Mouse (Mus musculus) liver, embryonic 13.5 days (tissue): ENCODE measurements around the gene Cox7a1. TPM values are rescaled to one million over a fixed set of nuclear protein-coding genes. Genes with fewer than 3 reads are reported as not detected.

Experiments used
- ATAC-seq: fragments of 200-750 bp; cut with Nextera tagmentation; 2 replicates; pipeline ENCODE4 v1.8.0; 2017; ENCODE audit warnings: low read depth, mild to moderate bottlenecking, moderate number of reproducible peaks, moderate library complexity
- DNase-seq: peaks from one replicate; pipeline ENCODE4 v3.0.0; 2022
- H3K27ac ChIP-seq: fragments of 300-500 bp; sonication (generic); 2 replicates; pipeline ENCODE4 v1.5.1; 2015; ENCODE audit warnings: moderate library complexity, mild to moderate bottlenecking, inconsistent platforms
- H3K27me3 ChIP-seq: fragments of 300-500 bp; sonication (generic); 2 replicates; pipeline ENCODE4 v1.6.1; 2015; ENCODE audit warnings: mild to moderate bottlenecking, inconsistent platforms
- H3K36me3 ChIP-seq: fragments of 300-500 bp; sonication (generic); 2 replicates; pipeline ENCODE4 v1.6.1; 2015; ENCODE audit warnings: mild to moderate bottlenecking, inconsistent platforms
- H3K4me1 ChIP-seq: fragments of 300-500 bp; sonication (generic); replicated peaks from 2 replicates; pipeline ENCODE4 v1.6.1; 2015; ENCODE audit warnings: inconsistent platforms
- H3K4me2 ChIP-seq: fragments of 300-500 bp; sonication (generic); 2 replicates; pipeline ENCODE4 v1.6.1; 2015; ENCODE audit warnings: inconsistent platforms, mild to moderate bottlenecking, moderate library complexity
- H3K4me3 ChIP-seq: fragments of 300-500 bp; sonication (generic); replicated peaks from 2 replicates; pipeline ENCODE4 v1.5.1; 2015; ENCODE audit warnings: mild to moderate bottlenecking, inconsistent platforms
- H3K9ac ChIP-seq: fragments of 300-500 bp; sonication (generic); 2 replicates; pipeline ENCODE4 v1.6.1; 2015; ENCODE audit warnings: mild to moderate bottlenecking, inconsistent platforms
- H3K9me3 ChIP-seq: fragments of 300-500 bp; sonication (generic); replicated peaks from 2 replicates; pipeline ENCODE4 v1.6.1; 2016; ENCODE audit warnings: inconsistent platforms
- WGBS: fragments of 180-500 bp; shearing (Covaris S2); methylation state at CpG from one replicate; pipeline ENCODE4 v1.1.7; 2015; ENCODE audit not compliant: insufficient replicate concordance; 5-methylcytosine and 5-hydroxymethylcytosine counted together
- polyA plus RNA-seq: library from polyadenylated mRNA; unstranded; fragments of >200 nt; fragmentation: Nextera tagmentation; extraction: Ambion mirVana; gene quantifications from 2 replicates; pipeline ENCODE4 v1.2.1, GENCODE M21; 2015

The Cox7a1 gene
- polyA plus RNA-seq: 4.2 and 4.8 TPM in 2 replicates

DNA sequence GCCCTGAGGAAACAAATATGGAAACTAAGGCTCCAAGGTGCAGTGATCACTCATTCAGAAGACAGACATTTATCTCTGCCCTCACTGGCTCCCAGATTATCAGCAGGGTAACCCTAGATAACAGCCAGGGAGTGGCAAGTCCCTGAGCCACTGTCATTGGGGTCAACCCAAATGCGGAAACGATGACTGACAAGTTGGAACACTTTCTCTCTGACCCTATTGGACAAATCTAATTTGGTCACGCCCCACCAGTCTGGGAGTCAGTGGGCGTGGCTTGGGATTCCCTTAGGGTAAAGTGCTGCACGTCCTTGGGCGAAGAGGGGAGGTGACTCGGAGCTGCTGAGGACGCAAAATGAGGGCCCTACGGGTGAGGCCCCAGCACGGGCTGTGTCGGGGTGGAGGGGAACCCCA, at the start of gene Cox7a1:
TSS of gene Cox7a1 (plus strand) at position 266 of the 411 bp plus-strand sequence.
- Histone ChIP-seq H3K27ac (peak within 1 kb of the TSS; percentile 14), H3K36me3 (peaks cover 31% of the 10 kb centered on the region), H3K9ac (peak within 1 kb of the TSS; percentile 49), H3K27me3 (no peaks in the 10 kb centered on the region), H3K4me3 (peak within 1 kb of the TSS; percentile 38), H3K4me2 (peak within 1 kb of the TSS; percentile 66), H3K9me3 (no peaks in the 10 kb centered on the region), H3K4me1 (peaks cover 20% of the 10 kb centered on the region)
- DNase-seq (peak; percentile 88), ATAC-seq (peak; percentile 89)
- WGBS: under 1% methylated on average over 11 of the region's 11 CpGs

DNA sequence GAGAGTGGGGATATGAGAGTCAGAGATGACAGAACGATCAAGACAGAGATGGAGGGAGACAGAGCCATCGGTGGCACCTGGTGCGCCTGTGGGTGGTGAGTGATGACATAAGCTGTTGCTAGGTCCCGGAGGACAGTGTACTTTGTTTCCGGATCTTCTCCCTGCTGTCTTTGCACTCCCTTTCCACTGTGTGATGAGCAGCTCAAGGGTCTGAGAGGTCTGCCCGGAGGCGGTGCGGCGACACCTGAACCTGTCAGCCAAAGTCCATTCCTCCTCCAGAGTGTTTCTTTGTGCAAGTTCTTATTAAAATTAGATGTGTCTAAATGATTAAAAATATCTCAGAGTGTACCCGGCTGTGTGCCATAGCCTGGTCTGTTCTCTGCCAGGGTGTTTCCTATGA, 47.1 kb upstream of the Cox7a1 start:
- Histone ChIP-seq H3K27ac (no peak overlapping the region), H3K36me3 (peaks cover 24% of the 10 kb centered on the region), H3K4me3 (no peak overlapping the region), H3K9me3 (peaks cover 7% of the 10 kb centered on the region; the same call in 1 of the 2 replicates), H3K4me1 (no peaks in the 10 kb centered on the region), H3K4me2 (no peak overlapping the region), H3K9ac (no peak overlapping the region), H3K27me3 (no peaks in the 10 kb centered on the region)
- 85% methylated on average over 10 of the region's 10 CpGs for WGBS
- ATAC-seq: no peak
- no peak for DNase-seq

- no peaks in the 10 kb centered on the region for H3K4me1 ChIP-seq
- ATAC-seq (no peak), DNase-seq (no peak)
- 17% methylated on average over 8 of the region's 8 CpGs for WGBS
- H3K36me3 ChIP-seq: peaks cover 14% of the 10 kb centered on the region; the same call in 1 of the 2 replicates
- H3K9ac ChIP-seq: no peak overlapping the region
- no peaks in the 10 kb centered on the region for H3K9me3 ChIP-seq
- H3K27me3 ChIP-seq: no peaks in the 10 kb centered on the region
- peak overlapping the region; percentile 52 for H3K4me3 ChIP-seq
- H3K4me2 ChIP-seq: peak overlapping the region; percentile 63
- no peak overlapping the region for H3K27ac ChIP-seq
Observed at GRCm38 (mm10) chr7:30143170-30143554, 40.8 kb upstream of the Cox7a1 start.

GRCm38 (mm10) chr7:30143555-30144209, 40.3 kb upstream of the Cox7a1 start:
- Histone ChIP-seq H3K4me3 (peak overlapping the region; percentile 52), H3K4me1 (no peaks in the 10 kb centered on the region), H3K4me2 (peak overlapping the region; percentile 63), H3K36me3 (peaks cover 19% of the 10 kb centered on the region), H3K9ac (peak overlapping the region; percentile 55; the same call in 1 of the 2 replicates), H3K27me3 (no peaks in the 10 kb centered on the region), H3K27ac (no peak overlapping the region), H3K9me3 (no peaks in the 10 kb centered on the region)
- peak; percentile 70 for ATAC-seq
- DNase-seq: peak; percentile 31
- WGBS: 5% methylated on average over 35 of the region's 35 CpGs

- Histone ChIP-seq H3K9ac (no peak overlapping the region), H3K27me3 (no peaks in the 10 kb centered on the region), H3K4me2 (no peak overlapping the region), H3K36me3 (peaks cover 45% of the 10 kb centered on the region), H3K4me3 (no peak overlapping the region), H3K4me1 (no peaks in the 10 kb centered on the region), H3K27ac (no peak overlapping the region), H3K9me3 (peaks cover 20% of the 10 kb centered on the region)
- WGBS: 86% methylated on average over 5 of the region's 5 CpGs
- ATAC-seq (no peak), DNase-seq (no peak)
Observed at GRCm38 (mm10) chr7:30147011-30147410, 36.9 kb upstream of the Cox7a1 start.

- no peak for ATAC-seq
- peaks cover 85% of the 10 kb centered on the region for H3K36me3 ChIP-seq
- H3K4me1 ChIP-seq: no peaks in the 10 kb centered on the region
- no peak overlapping the region for H3K9ac ChIP-seq
- H3K27me3 ChIP-seq: no peaks in the 10 kb centered on the region
- 79% methylated on average over 1 of the region's 1 CpGs for WGBS
- H3K27ac ChIP-seq: no peak overlapping the region
- no peak for DNase-seq
- H3K9me3 ChIP-seq: peaks cover 61% of the 10 kb centered on the region
- H3K4me2 ChIP-seq: no peak overlapping the region
- H3K4me3 ChIP-seq: no peak overlapping the region
Observed at GRCm38 (mm10) chr7:30154040-30154439, 29.9 kb upstream of the Cox7a1 start.

- no peak overlapping the region for H3K27ac ChIP-seq
- no peaks in the 10 kb centered on the region for H3K4me1 ChIP-seq
- no peak for ATAC-seq
- H3K4me2 ChIP-seq: no peak overlapping the region
- H3K36me3 ChIP-seq: peaks cover 83% of the 10 kb centered on the region
- WGBS: 93% methylated on average over 3 of the region's 3 CpGs
- H3K9ac ChIP-seq: no peak overlapping the region
- H3K9me3 ChIP-seq: peaks cover 57% of the 10 kb centered on the region
- DNase-seq: no peak
- H3K4me3 ChIP-seq: no peak overlapping the region
- H3K27me3 ChIP-seq: no peaks in the 10 kb centered on the region
Observed at GRCm38 (mm10) chr7:30155507-30155906, 28.4 kb upstream of the Cox7a1 start.

DNA sequence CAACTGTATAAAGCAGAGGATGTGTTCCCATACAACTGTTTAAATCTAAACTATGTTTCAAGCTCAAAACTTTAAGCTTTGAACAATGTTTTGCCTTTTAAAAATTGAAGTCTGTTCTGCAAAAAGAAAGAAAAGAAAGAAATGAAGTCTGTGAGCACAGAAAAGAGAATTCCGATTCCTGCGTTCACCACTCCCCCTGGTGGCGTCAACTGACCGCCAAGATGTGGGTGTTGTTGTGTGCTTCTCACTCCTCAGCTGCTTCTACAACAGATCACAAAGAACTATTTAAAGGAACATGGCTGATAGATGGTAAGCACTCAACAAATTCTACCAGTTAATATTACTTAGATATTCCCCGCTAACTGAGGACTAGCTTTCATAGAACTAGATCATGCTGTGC, 20.8 kb upstream of the Cox7a1 start:
- no peak for DNase-seq
- peaks cover 12% of the 10 kb centered on the region for H3K4me1 ChIP-seq
- ATAC-seq: no peak
- H3K27ac ChIP-seq: no peak overlapping the region
- no peaks in the 10 kb centered on the region for H3K27me3 ChIP-seq
- H3K4me2 ChIP-seq: no peak overlapping the region
- H3K9ac ChIP-seq: no peak overlapping the region
- 93% methylated on average over 5 of the region's 5 CpGs for WGBS
- peaks cover 92% of the 10 kb centered on the region for H3K36me3 ChIP-seq
- peaks cover 40% of the 10 kb centered on the region for H3K9me3 ChIP-seq
- no peak overlapping the region for H3K4me3 ChIP-seq

DNA sequence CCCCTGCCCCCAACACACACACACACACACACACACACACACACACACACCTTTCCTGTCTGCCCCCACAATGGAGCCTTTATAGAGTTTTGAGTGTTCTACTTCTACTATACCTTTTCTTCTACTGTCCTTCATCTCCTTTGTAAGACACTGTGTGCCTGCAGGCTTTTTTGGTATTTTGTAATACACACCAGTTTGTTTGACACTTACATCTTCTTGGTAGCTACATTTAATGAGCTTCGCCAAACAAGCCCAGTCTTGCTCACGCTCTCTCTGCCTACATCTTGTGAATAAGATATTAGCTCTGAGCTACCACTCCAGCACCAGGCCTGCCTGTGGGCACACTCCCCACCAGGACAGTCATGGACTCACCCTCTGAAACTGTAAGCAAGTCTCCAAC, 19.2 kb upstream of the Cox7a1 start:
- WGBS: 87% methylated on average over 2 of the region's 2 CpGs
- H3K27me3 ChIP-seq: no peaks in the 10 kb centered on the region
- DNase-seq: no peak
- H3K4me3 ChIP-seq: no peak overlapping the region
- no peak for ATAC-seq
- H3K4me1 ChIP-seq: peaks cover 17% of the 10 kb centered on the region
- H3K36me3 ChIP-seq: peaks cover 76% of the 10 kb centered on the region
- no peak overlapping the region for H3K9ac ChIP-seq
- no peak overlapping the region for H3K27ac ChIP-seq
- no peak overlapping the region for H3K4me2 ChIP-seq
- peaks cover 30% of the 10 kb centered on the region for H3K9me3 ChIP-seq

DNA sequence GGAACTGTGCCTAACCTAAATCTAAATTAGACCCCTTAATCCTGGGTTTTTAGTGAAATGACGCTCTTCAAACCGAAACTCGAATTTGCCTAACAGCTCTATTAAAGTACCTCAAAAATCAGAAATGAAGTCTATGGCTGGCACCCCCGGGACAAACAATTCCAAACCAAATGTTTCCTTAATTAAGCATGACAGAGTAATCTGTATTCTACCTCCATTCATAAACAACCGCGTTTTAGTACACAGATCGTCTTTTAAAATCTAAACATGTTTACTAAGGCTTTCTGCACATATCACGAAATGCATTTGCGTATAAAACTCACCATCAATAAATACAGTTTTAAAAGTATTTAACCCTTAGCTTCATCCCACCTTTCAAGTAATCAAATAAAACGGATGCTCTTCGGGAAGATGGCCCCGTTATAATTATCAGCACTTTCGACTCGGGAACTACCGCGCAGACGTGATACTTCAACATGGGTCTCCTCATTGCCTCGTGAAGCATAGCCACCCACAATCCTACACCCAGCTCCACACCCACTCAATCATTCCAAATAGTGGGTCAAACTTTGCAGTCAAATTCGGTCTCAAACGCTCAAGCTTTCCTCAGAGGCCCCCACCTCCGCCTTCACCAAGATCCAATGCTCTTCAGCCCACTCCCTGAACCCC, 14.9 kb upstream of the Cox7a1 start:
- H3K9ac ChIP-seq: peak overlapping the region; percentile 88
- WGBS: 2% methylated on average over 21 of the region's 21 CpGs
- H3K36me3 ChIP-seq: peaks cover 34% of the 10 kb centered on the region
- H3K9me3 ChIP-seq: peaks cover under 1% of the 10 kb centered on the region; the same call in 1 of the 2 replicates
- peak overlapping the region; percentile 84 for H3K4me2 ChIP-seq
- ATAC-seq: peak; percentile 13
- H3K4me1 ChIP-seq: peaks cover 26% of the 10 kb centered on the region
- H3K27me3 ChIP-seq: no peaks in the 10 kb centered on the region
- peak overlapping the region; percentile 84 for H3K27ac ChIP-seq
- DNase-seq: no peak
- H3K4me3 ChIP-seq: peak overlapping the region; percentile 77

- peak within 1 kb of the TSS; percentile 88 for H3K9ac ChIP-seq
- H3K4me3 ChIP-seq: peak within 1 kb of the TSS; percentile 77
- peaks cover 30% of the 10 kb centered on the region for H3K36me3 ChIP-seq
- peak; percentile 89 for DNase-seq
- WGBS: under 1% methylated on average over 36 of the region's 36 CpGs
- no peaks in the 10 kb centered on the region; the same call in 1 of the 2 replicates for H3K9me3 ChIP-seq
- peaks cover 26% of the 10 kb centered on the region for H3K4me1 ChIP-seq
- H3K27ac ChIP-seq: peak within 1 kb of the TSS; percentile 84
- peak; percentile 98 for ATAC-seq
- H3K4me2 ChIP-seq: peak within 1 kb of the TSS; percentile 84
- no peaks in the 10 kb centered on the region for H3K27me3 ChIP-seq
Observed at GRCm38 (mm10) chr7:30169583-30170282, 14.2 kb upstream of the Cox7a1 start, which contains the start of gene Zfp146. Gene Zfp146, minus strand, starts transcription at chr7:30169750.
